Mouse (Mus musculus) liver, embryonic 11.5 days (tissue): ENCODE data around the gene Scgb1c1. TPM values are rescaled to one million over a fixed set of nuclear protein-coding genes. Genes with fewer than 3 reads are reported as not detected.
A peak's percentile ranks its signal among the peaks of the same experiment; 100 is the strongest.
"Not testable (repeated sequence)": the region's sequence is repeated elsewhere in the genome, so short reads cannot be mapped to it uniquely, and the experiment has no call there.

Experiments used
- ATAC-seq: fragments of 200-750 bp; cut with Nextera tagmentation; replicated peaks from 2 replicates; pipeline ENCODE4 v1.8.0; 2017; ENCODE audit warnings: moderate number of reproducible peaks, mild to moderate bottlenecking, moderate TSS enrichment, moderate library complexity; ENCODE audit not compliant: low FRiP score
- DNase-seq: peaks from one replicate; pipeline ENCODE4 v3.0.0-alpha.2; 2017; ENCODE audit warnings: low spot score
- H3K27ac ChIP-seq: fragments of 300-500 bp; sonication (generic); 2 replicates; pipeline ENCODE4 v1.5.1; 2014; ENCODE audit warnings: mild to moderate bottlenecking, low read depth, low read length, control low read depth
- H3K27me3 ChIP-seq: fragments of 300-500 bp; sonication (generic); replicated peaks from 2 replicates; pipeline ENCODE4 v1.6.1; 2014; ENCODE audit warnings: low read length, mixed read lengths; ENCODE audit not compliant: control insufficient read depth, insufficient read depth
- H3K36me3 ChIP-seq: fragments of 300-500 bp; sonication (generic); 2 replicates; pipeline ENCODE4 v1.6.1; 2014; ENCODE audit warnings: mild to moderate bottlenecking, low read length, moderate library complexity, mixed read lengths; ENCODE audit not compliant: control insufficient read depth, insufficient read depth
- H3K4me1 ChIP-seq: fragments of 300-500 bp; sonication (generic); replicated peaks from 2 replicates; pipeline ENCODE4 v1.6.1; 2014; ENCODE audit warnings: low read length, mixed read lengths; ENCODE audit not compliant: control insufficient read depth, insufficient read depth
- H3K4me2 ChIP-seq: fragments of 300-500 bp; sonication (generic); 2 replicates; pipeline ENCODE4 v1.6.1; 2014; ENCODE audit warnings: mild to moderate bottlenecking, control low read depth, moderate library complexity
- H3K4me3 ChIP-seq: fragments of 300-500 bp; sonication (generic); 2 replicates; pipeline ENCODE4 v1.5.1; 2014; ENCODE audit warnings: low read depth, low read length, control low read depth
- H3K9ac ChIP-seq: fragments of 300-500 bp; sonication (generic); 2 replicates; pipeline ENCODE4 v1.6.1; 2014; ENCODE audit warnings: low read depth, low read length, control low read depth
- H3K9me3 ChIP-seq: fragments of 300-500 bp; sonication (generic); 2 replicates; pipeline ENCODE4 v1.6.1; 2016; ENCODE audit warnings: low read length, inconsistent platforms, mixed read lengths; ENCODE audit not compliant: control insufficient read depth
- WGBS: fragments of 180-500 bp; shearing (Covaris S2); extraction: QIAGEN DNeasy Blood & Tissue Kit; methylation state at CpG from one replicate; pipeline ENCODE4 v1.1.7; 2014; 5-methylcytosine and 5-hydroxymethylcytosine counted together
- polyA plus RNA-seq: library from polyadenylated mRNA; unstranded; fragments of >200 nt; fragmentation: Nextera tagmentation; extraction: Ambion mirVana; gene quantifications from 2 replicates; pipeline ENCODE4 v1.2.1, GENCODE M21; 2014

The Scgb1c1 gene
- polyA plus RNA-seq, 1 experiment from 2014 or later = not detected

GRCm38 (mm10) chr7:140881696-140882468, 36.5 kb downstream of the Scgb1c1 start, which contains the start of the genes Psmd13 and Sirt3:
Gene Psmd13, plus strand, starts transcription at chr7:140881968.
Gene Sirt3, minus strand, starts transcription at chr7:140882309.
- Histone ChIP-seq H3K27me3 (no peaks in the 10 kb centered on the region), H3K4me1 (peaks cover 29% of the 10 kb centered on the region), H3K27ac (peak within 1 kb of the TSS; percentile 91), H3K9ac (peak within 1 kb of the TSS; percentile 72), H3K9me3 (no peaks in the 10 kb centered on the region), H3K4me2 (peak within 1 kb of the TSS; percentile 95), H3K4me3 (peak within 1 kb of the TSS; percentile 85), H3K36me3 (peaks cover 6% of the 10 kb centered on the region; the same call in 1 of the 2 replicates)
- peak; percentile 89 for DNase-seq
- under 1% methylated on average over 59 of the region's 59 CpGs for WGBS
- ATAC-seq = peak; percentile 91

- Histone ChIP-seq H3K4me3 (peak overlapping the region; percentile 85), H3K9me3 (no peaks in the 10 kb centered on the region), H3K27me3 (no peaks in the 10 kb centered on the region), H3K4me2 (peak overlapping the region; percentile 95), H3K27ac (peak overlapping the region; percentile 91), H3K36me3 (peaks cover 4% of the 10 kb centered on the region; the same call in 1 of the 2 replicates), H3K4me1 (peaks cover 29% of the 10 kb centered on the region), H3K9ac (peak overlapping the region; percentile 72)
- WGBS = under 1% methylated on average over 12 of the region's 12 CpGs
- DNase-seq = no peak
- ATAC-seq = peak; percentile 41
These were observed 37.1 kb downstream of the Scgb1c1 start for GRCm38 (mm10) chr7:140882469-140882803.

- not testable (repeated sequence) for H3K4me2 ChIP-seq, H3K4me3 ChIP-seq, ATAC-seq, H3K27me3 ChIP-seq, H3K4me1 ChIP-seq, H3K9me3 ChIP-seq, H3K9ac ChIP-seq, H3K27ac ChIP-seq, DNase-seq
- 94% methylated on average over 16 of the region's 16 CpGs for WGBS
- H3K36me3 ChIP-seq = peaks cover 33% of the 10 kb centered on the region
These were observed 45.3 kb downstream of the Scgb1c1 start for GRCm38 (mm10) chr7:140890636-140891035.

- Histone ChIP-seq H3K4me1 (no peaks in the 10 kb centered on the region), H3K4me3 (no peak overlapping the region)
These were observed 48.7 kb downstream of the Scgb1c1 start for GRCm38 (mm10) chr7:140894031-140894430.

GRCm38 (mm10) chr7:140894611-140895010, 49.3 kb downstream of the Scgb1c1 start:
- no peaks in the 10 kb centered on the region for H3K27me3 ChIP-seq
- H3K4me3 ChIP-seq = no peak overlapping the region
- H3K9ac ChIP-seq = no peak overlapping the region
- 92% methylated on average over 3 of the region's 3 CpGs for WGBS
- ATAC-seq = no peak
- H3K4me2 ChIP-seq = no peak overlapping the region
- H3K9me3 ChIP-seq = no peaks in the 10 kb centered on the region
- no peaks in the 10 kb centered on the region for H3K4me1 ChIP-seq
- H3K27ac ChIP-seq = no peak overlapping the region
- no peak for DNase-seq
- H3K36me3 ChIP-seq = peaks cover 39% of the 10 kb centered on the region

More at GRCm38 (mm10) chr7:140894031-140894430, 48.7 kb downstream of the Scgb1c1 start:
- no peak overlapping the region for H3K4me2 ChIP-seq
- DNase-seq (no peak), ATAC-seq (no peak)
- H3K9me3 ChIP-seq = no peaks in the 10 kb centered on the region
- H3K36me3 ChIP-seq = peaks cover 39% of the 10 kb centered on the region
- no peaks in the 10 kb centered on the region for H3K27me3 ChIP-seq
- no peak overlapping the region for H3K9ac ChIP-seq
- H3K27ac ChIP-seq = no peak overlapping the region
- 92% methylated on average over 7 of the region's 7 CpGs for WGBS

Other genes starting within 250 kb of the Scgb1c1 start
- gene Olfr46, start 244.3 kb upstream of the Scgb1c1 start, polyA plus RNA-seq = not detected in 2 replicates
- gene Olfr61, start 216.6 kb upstream of the Scgb1c1 start, polyA plus RNA-seq = not detected in 2 replicates
- not detected in 2 replicates for gene Olfr53, start 199.1 kb upstream of the Scgb1c1 start, polyA plus RNA-seq
- gene Olfr539, start 185.6 kb upstream of the Scgb1c1 start, polyA plus RNA-seq = not detected in 2 replicates
- not detected in 2 replicates for gene Olfr45, start 163.6 kb upstream of the Scgb1c1 start, polyA plus RNA-seq
- not detected in 2 replicates for gene Olfr541, start 148.3 kb upstream of the Scgb1c1 start, polyA plus RNA-seq
- not detected in 2 replicates for gene Cyp2e1, start 81.8 kb upstream of the Scgb1c1 start, polyA plus RNA-seq
- gene Syce1, start 57.7 kb upstream of the Scgb1c1 start, polyA plus RNA-seq = 0.58 TPM in 1 of 2 replicates, not detected in the other
- 0.63 and 0.96 TPM in 2 replicates for gene Zfp941, start 23.4 kb upstream of the Scgb1c1 start, polyA plus RNA-seq
- 2.7 and 3.7 TPM in 2 replicates for gene Urah, start 10.5 kb upstream of the Scgb1c1 start, polyA plus RNA-seq
- gene Odf3, start 2.3 kb downstream of the Scgb1c1 start, polyA plus RNA-seq = not detected in 2 replicates
- gene Gm45785, start 10.8 kb downstream of the Scgb1c1 start, polyA plus RNA-seq = not detected in 2 replicates
- 44.3 and 45.4 TPM in 2 replicates for gene Ric8a, start 11.4 kb downstream of the Scgb1c1 start, polyA plus RNA-seq
- gene Bet1l, start 12.0 kb downstream of the Scgb1c1 start, polyA plus RNA-seq = 21.5 and 25.1 TPM in 2 replicates
- gene Psmd13, start 36.4 kb downstream of the Scgb1c1 start, polyA plus RNA-seq = 162 and 183 TPM in 2 replicates
- gene Sirt3, start 36.8 kb downstream of the Scgb1c1 start, polyA plus RNA-seq = 19.9 and 24.5 TPM in 2 replicates
- 0.97 TPM in 1 of 2 replicates, not detected in the other for gene Cox8b, start 54.9 kb downstream of the Scgb1c1 start, polyA plus RNA-seq
- 1.3 and 1.9 TPM in 2 replicates for gene Nlrp6, start 75.4 kb downstream of the Scgb1c1 start, polyA plus RNA-seq
- 13.1 and 13.2 TPM in 2 replicates for gene Pgghg, start 95.8 kb downstream of the Scgb1c1 start, polyA plus RNA-seq
- gene Ifitm5, start 104.7 kb downstream of the Scgb1c1 start, polyA plus RNA-seq = 0.58 and 0.60 TPM in 2 replicates
- not detected in 2 replicates for gene Gm45717, start 110.4 kb downstream of the Scgb1c1 start, polyA plus RNA-seq
- gene Ifitm2, start 110.4 kb downstream of the Scgb1c1 start, polyA plus RNA-seq = 478 and 500 TPM in 2 replicates
- 32.7 and 33.5 TPM in 2 replicates for gene Ifitm1, start 121.7 kb downstream of the Scgb1c1 start, polyA plus RNA-seq
- gene Ifitm3, start 165.2 kb downstream of the Scgb1c1 start, polyA plus RNA-seq = 45.0 and 47.5 TPM in 2 replicates
- gene Ifitm6, start 172.4 kb downstream of the Scgb1c1 start, polyA plus RNA-seq = 0.90 and 0.97 TPM in 2 replicates
- not detected in 2 replicates for gene Gm17387, start 183.6 kb downstream of the Scgb1c1 start, polyA plus RNA-seq
- 3.4 and 4.7 TPM in 2 replicates for gene B4galnt4, start 215.6 kb downstream of the Scgb1c1 start, polyA plus RNA-seq
- 1.9 and 2.7 TPM in 2 replicates for gene Pkp3, start 232.7 kb downstream of the Scgb1c1 start, polyA plus RNA-seq